Mouse (Mus musculus) bone marrow macrophage, adult 2 months (primary cell): ENCODE measurements around the gene Enpp1.

Experiments
- CTCF ChIP-seq: IDR thresholded peaks from 2 replicates; pipeline ENCODE4 v1.5.1; 2012; ENCODE audit warnings: low read depth, mild to moderate bottlenecking, low read length, moderate library complexity
- POLR2A ChIP-seq: IDR thresholded peaks from 2 replicates; pipeline ENCODE4 v1.6.1; 2012; ENCODE audit warnings: mild to moderate bottlenecking, low read depth, low read length, borderline replicate concordance

DNA sequence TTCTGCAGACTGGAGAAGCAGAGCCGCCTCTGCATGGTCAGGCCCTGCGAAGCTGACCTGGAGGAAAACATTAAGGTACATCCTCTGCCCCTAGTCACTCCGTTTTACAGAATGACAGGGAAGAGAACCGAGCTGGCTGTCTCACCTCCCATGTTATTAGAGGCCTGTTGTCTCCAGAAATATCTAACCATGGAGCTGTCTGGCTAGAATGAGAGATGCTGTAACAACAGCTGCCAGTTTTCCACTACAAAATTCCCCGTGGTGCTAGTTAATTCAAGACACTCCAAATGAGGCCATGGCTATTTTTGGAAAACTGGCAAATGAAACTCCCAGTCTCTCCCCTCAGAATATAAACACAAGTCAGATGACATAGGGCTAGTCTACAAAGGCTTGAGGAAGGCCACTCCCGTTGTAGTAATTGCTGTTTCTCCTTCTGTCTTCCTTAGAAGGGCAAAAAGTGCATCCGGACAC lies 115.1 kb downstream of the Enpp1 start:
- no peak for TF ChIP-seq CTCF
- TF ChIP-seq POLR2A, result no peak
